Mouse (Mus musculus): ENCODE measurements at regions not wholly inside any gene's neighbourhood (a gene's known extent, or its start where the extent isn't known, plus 50 kb on each side); places are given as distances from the start of the nearest gene placed in this dataset.
"Not testable (repeated sequence)": the region's sequence is repeated elsewhere in the genome, so short reads cannot be mapped to it uniquely, and the experiment has no call there.

GRCm38 (mm10) chr5:100309807-100310165 is 106.2 kb downstream of the Sec31a start:
- no peak for DNase-seq (ENCODE audit: low spot score in 2 of 2)

- no peak for DNase-seq (ENCODE audit: low spot score in 2 of 2)
These were observed 106.8 kb downstream of the Sec31a start for GRCm38 (mm10) chr5:100309071-100309806.

GRCm38 (mm10) chr5:100304403-100304802 is 111.6 kb downstream of the Sec31a start:
- DNase-seq (ENCODE audit: low spot score in 2 of 2): no peak

GRCm38 (mm10) chr5:100302068-100302775 is 113.8 kb downstream of the Sec31a start:
- DNase-seq (ENCODE audit: low spot score in 2 of 2): no peak

- DNase-seq (ENCODE audit: low spot score in 2 of 2): no peak
These were observed 116.9 kb downstream of the Sec31a start for GRCm38 (mm10) chr5:100299141-100299540.

GRCm38 (mm10) chr5:100294189-100294588 is 121.8 kb downstream of the Sec31a start:
- peak; percentile 45 to 50 for DNase-seq (ENCODE audit: low spot score in 2 of 2)

GRCm38 (mm10) chr5:100280215-100280614 is 120.6 kb upstream of the Tmem150c start:
- DNase-seq (ENCODE audit: low spot score in 2 of 2): no peak

- no peak for DNase-seq (ENCODE audit: low spot score in 2 of 2)
These were observed 119.9 kb upstream of the Tmem150c start for GRCm38 (mm10) chr5:100279474-100279873.

GRCm38 (mm10) chr5:100274674-100275073 is 115.1 kb upstream of the Tmem150c start:
- DNase-seq (ENCODE audit: low spot score in 2 of 2): no peak

GRCm38 (mm10) chr5:100271975-100272374 is 112.4 kb upstream of the Tmem150c start:
- not testable (repeated sequence) for DNase-seq (ENCODE audit: low spot score in 2 of 2)

- no peak for DNase-seq (ENCODE audit: low spot score in 2 of 2)
These were observed 111.5 kb upstream of the Tmem150c start for GRCm38 (mm10) chr5:100270841-100271686.

- no peak for DNase-seq (ENCODE audit: low spot score in 2 of 2)
These were observed 108.7 kb upstream of the Tmem150c start for GRCm38 (mm10) chr5:100268111-100268878.

GRCm38 (mm10) chr5:100266671-100267510 is 107.3 kb upstream of the Tmem150c start:
- no peak for DNase-seq (ENCODE audit: low spot score in 2 of 2)

- no peak for DNase-seq (ENCODE audit: low spot score in 2 of 2)
These were observed 100.4 kb upstream of the Tmem150c start for GRCm38 (mm10) chr5:100259803-100260693.

GRCm38 (mm10) chr5:100258952-100259710 is 99.5 kb upstream of the Tmem150c start:
- peak; percentile 12 to 21 for DNase-seq (ENCODE audit: low spot score in 2 of 2)

- no peak for DNase-seq (ENCODE audit: low spot score in 2 of 2)
These were observed 95.7 kb upstream of the Tmem150c start for GRCm38 (mm10) chr5:100255276-100255675.

GRCm38 (mm10) chr5:100252036-100252435 is 92.4 kb upstream of the Tmem150c start:
- DNase-seq (ENCODE audit: low spot score in 2 of 2): no peak

- peak in 1 of 2 experiments; percentile 25 for DNase-seq (ENCODE audit: low spot score in 2 of 2)
These were observed 90.1 kb upstream of the Tmem150c start for GRCm38 (mm10) chr5:100249757-100250156.
